Mouse (Mus musculus) kidney, postnatal 14 days (tissue): ENCODE results near the gene Akr1b8.
"Not testable (repeated sequence)": the region's sequence is repeated elsewhere in the genome, so short reads cannot be mapped to it uniquely, and the experiment has no call there.

ENCODE experiments used
- DNase-seq: peaks from one replicate; pipeline ENCODE4 v3.0.0; 2022; ENCODE audit warnings: mixed read lengths

Akr1b8 gene

GRCm38 (mm10) chr6:34350037-34350699, 3.8 kb upstream of the Akr1b8 start:
- no peak for DNase-seq

- not testable (repeated sequence) for DNase-seq
These were observed 2.4 kb upstream of the Akr1b8 start for GRCm38 (mm10) chr6:34351481-34351880.

GRCm38 (mm10) chr6:34352401-34352800, 1.5 kb upstream of the Akr1b8 start:
- no peak for DNase-seq

GRCm38 (mm10) chr6:34354354-34355348, 732 bp downstream of the Akr1b8 start:
- DNase-seq: no peak

GRCm38 (mm10) chr6:34355349-34355747, 1.4 kb downstream of the Akr1b8 start:
- no peak for DNase-seq

- DNase-seq: no peak
These were observed 1.9 kb downstream of the Akr1b8 start for GRCm38 (mm10) chr6:34355841-34356240.

GRCm38 (mm10) chr6:34364217-34365136, 10.6 kb downstream of the Akr1b8 start:
- DNase-seq: no peak

- no peak for DNase-seq
These were observed 14.1 kb downstream of the Akr1b8 start for GRCm38 (mm10) chr6:34367998-34368397.

- no peak for DNase-seq
These were observed 16.2 kb downstream of the Akr1b8 start for GRCm38 (mm10) chr6:34370081-34370480.

GRCm38 (mm10) chr6:34371700-34372351, 17.9 kb downstream of the Akr1b8 start:
- DNase-seq: peak; percentile 85

GRCm38 (mm10) chr6:34373841-34374240, 19.9 kb downstream of the Akr1b8 start:
- DNase-seq: no peak

GRCm38 (mm10) chr6:34375888-34376287, 22.0 kb downstream of the Akr1b8 start:
- not testable (repeated sequence) for DNase-seq

- no peak for DNase-seq
These were observed 29.5 kb downstream of the Akr1b8 start for GRCm38 (mm10) chr6:34383401-34383800.

- DNase-seq: peak; percentile 88
These were observed 30.3 kb downstream of the Akr1b8 start, which contains the start of gene Akr1b10 for GRCm38 (mm10) chr6:34384110-34384661. Gene Akr1b10, plus strand, starts transcription at chr6:34384218.

GRCm38 (mm10) chr6:34384701-34385370, 30.9 kb downstream of the Akr1b8 start:
- DNase-seq: peak; percentile 77

GRCm38 (mm10) chr6:34388420-34389156, 34.7 kb downstream of the Akr1b8 start:
- no peak for DNase-seq

- no peak for DNase-seq
These were observed 42.0 kb downstream of the Akr1b8 start for GRCm38 (mm10) chr6:34395897-34396296.

- no peak for DNase-seq
These were observed 44.5 kb downstream of the Akr1b8 start for GRCm38 (mm10) chr6:34398431-34398830.

GRCm38 (mm10) chr6:34399606-34400220, 45.8 kb downstream of the Akr1b8 start:
- DNase-seq: no peak

GRCm38 (mm10) chr6:34400696-34401095, 46.8 kb downstream of the Akr1b8 start:
- no peak for DNase-seq
